Mouse (Mus musculus): ENCODE measurements around the gene Spata32.

- TF ChIP-seq POLR2A (IDR thresholded peaks at IDR 0.05; ENCODE audit: insufficient read depth, low read length): no peak
- TF ChIP-seq CTCF (IDR thresholded peaks at IDR 0.05; ENCODE audit: low read depth, low read length): no peak
- no peak for TF ChIP-seq EP300 (IDR thresholded peaks at IDR 0.05; ENCODE audit: insufficient read depth, low read depth, low read length)
Observed at GRCm38 (mm10) chr11:103236903-103237302, 18.7 kb upstream of the Spata32 start.
